9 mouse cellular contexts compared by ENCODE assay signal in genomic region chr16:94601089-94601488, GRCm38 (mm10). TPM values are rescaled to one million over a fixed set of nuclear protein-coding genes. Genes with fewer than 3 reads are reported as not detected.
A peak's percentile ranks its signal among the peaks of the same experiment; 100 is the strongest.
DNase-seq lines count a peak whose midpoint lies in the region; ATAC-seq and TF ChIP-seq lines count a peak whose summit lies in the region.
"Had no signal": no experiment of that assay in that cellular context is flagged by ENCODE, and none has a peak within 500 bp of the region (broad histone marks: within the 10 kb centered on the region; RNA-seq: fewer than 3 reads in every experiment).

No protein-coding gene starts in this region.

- peak overlapping the region; percentile 14; the same call in 1 of the 2 replicates for H3K4me2 ChIP-seq in limb, embryonic 13.5 days (replicated peaks)
- no peak overlapping the region for H3K4me2 ChIP-seq in intestine, postnatal 0 days (replicated peaks; ENCODE audit: low read depth)
- H3K4me2 ChIP-seq: embryonic facial prominence, embryonic 12.5 days had no signal

- no peaks in the 10 kb centered on the region for H3K27me3 ChIP-seq in limb, embryonic 13.5 days
- no peaks in the 10 kb centered on the region for H3K27me3 ChIP-seq in limb, embryonic 10.5 days (ENCODE audit: low read depth, poor library complexity, severe bottlenecking)
- H3K27me3 ChIP-seq in intestine, postnatal 0 days (replicated peaks; ENCODE audit: control insufficient read depth, insufficient read depth, low read length): no peaks in the 10 kb centered on the region
- H3K27me3 ChIP-seq: embryonic facial prominence, embryonic 12.5 days had no signal

- intact Hi-C loops in gastrocnemius, adult 2 months (cut with DNase I): no loop called here

- no peak for TF ChIP-seq CTCF in gastrocnemius, adult 2 months (IDR thresholded peaks at IDR 0.05)
- no peak for TF ChIP-seq CTCF in bone marrow macrophage, adult 2 months (IDR thresholded peaks at IDR 0.05; ENCODE audit: low read depth, low read length)
- TF ChIP-seq CTCF in intestine, postnatal 0 days (IDR thresholded peaks at IDR 0.05; ENCODE audit: low read depth): no peak

- no peak for DNase-seq in gastrocnemius, adult 2 months
- DNase-seq in gastrocnemius, postnatal 4 days (ENCODE audit: low spot score in 2 of 2): no peak
- DNase-seq in limb, embryonic 10.5 days (ENCODE audit: low spot score): no peak
- DNase-seq in right cerebral cortex, postnatal 36 days (ENCODE audit: low spot score in 2 of 2): no peak
- no peak for DNase-seq in adrenal gland, postnatal 10 days

- no peaks in the 10 kb centered on the region for H3K36me3 ChIP-seq in limb, embryonic 13.5 days
- no peaks in the 10 kb centered on the region for H3K36me3 ChIP-seq in limb, embryonic 10.5 days
- H3K36me3 ChIP-seq in intestine, postnatal 0 days (ENCODE audit: control insufficient read depth, insufficient read depth): no peaks in the 10 kb centered on the region
- H3K36me3 ChIP-seq: embryonic facial prominence, embryonic 12.5 days had no signal

- WGBS in limb, embryonic 13.5 days: 69% methylated on average over 5 of the region's 5 CpGs
- WGBS in limb, embryonic 10.5 days: 82% methylated on average over 5 of the region's 5 CpGs
- 74% methylated on average over 5 of the region's 5 CpGs for WGBS in intestine, postnatal 0 days

- H3K4me3 ChIP-seq in gastrocnemius, adult 2 months: no peak overlapping the region
- no peak overlapping the region for H3K4me3 ChIP-seq in limb, embryonic 13.5 days
- H3K4me3 ChIP-seq in limb, embryonic 10.5 days: no peak overlapping the region
- H3K4me3 ChIP-seq in bone marrow macrophage, adult 2 months (ENCODE audit: insufficient read depth, low read length): no peak overlapping the region
- H3K4me3 ChIP-seq in intestine, postnatal 0 days (ENCODE audit: low read depth, low read length): no peak overlapping the region
- H3K4me3 ChIP-seq: embryonic facial prominence, embryonic 12.5 days had no signal

- no peaks in the 10 kb centered on the region for H3K9me3 ChIP-seq in limb, embryonic 13.5 days
- no peaks in the 10 kb centered on the region for H3K9me3 ChIP-seq in limb, embryonic 10.5 days (replicated peaks)
- no peaks in the 10 kb centered on the region for H3K9me3 ChIP-seq in intestine, postnatal 0 days (ENCODE audit: control insufficient read depth)
- H3K9me3 ChIP-seq: embryonic facial prominence, embryonic 12.5 days had no signal

- H3K4me1 ChIP-seq in limb, embryonic 13.5 days: peaks cover 66% of the 10 kb centered on the region
- H3K4me1 ChIP-seq in limb, embryonic 10.5 days: peaks cover 48% of the 10 kb centered on the region
- peaks cover 74% of the 10 kb centered on the region for H3K4me1 ChIP-seq in bone marrow macrophage, adult 2 months (ENCODE audit: control insufficient read depth, insufficient read depth, low read length)
- peaks cover 16% of the 10 kb centered on the region for H3K4me1 ChIP-seq in intestine, postnatal 0 days (replicated peaks; ENCODE audit: control insufficient read depth, insufficient read depth, low read length)

- H3K27ac ChIP-seq in gastrocnemius, adult 2 months: peak overlapping the region; percentile 57
- H3K27ac ChIP-seq in limb, embryonic 13.5 days: 0 out of 2 replicates have a peak overlapping the region, but pooled peaks have one; percentile 52
- no peak overlapping the region for H3K27ac ChIP-seq in limb, embryonic 10.5 days
- H3K27ac ChIP-seq in bone marrow macrophage, adult 2 months (ENCODE audit: insufficient read depth, low read depth, low read length): peak overlapping the region; percentile 83
- peak overlapping the region; percentile 47 for H3K27ac ChIP-seq in intestine, postnatal 0 days (ENCODE audit: low read depth, low read length)
- H3K27ac ChIP-seq: embryonic facial prominence, embryonic 12.5 days had no signal

- H3K9ac ChIP-seq in limb, embryonic 13.5 days: no peak overlapping the region
- H3K9ac ChIP-seq in intestine, postnatal 0 days (ENCODE audit: low read depth, low read length): no peak overlapping the region
- H3K9ac ChIP-seq: embryonic facial prominence, embryonic 12.5 days had no signal

- no peak for TF ChIP-seq POLR2A in bone marrow macrophage, adult 2 months (IDR thresholded peaks at IDR 0.05; ENCODE audit: borderline replicate concordance, low read depth, low read length)

- no peak for ATAC-seq in limb, embryonic 13.5 days (ENCODE audit: low FRiP score, low read depth)
- no peak for ATAC-seq in intestine, postnatal 0 days

RNA-seq across cellular contexts. Expression of gene Dyrk1a, which starts 31.3 kb away (rescaled TPM):
- total RNA-seq in gastrocnemius, adult 2 months (2021): 10 to 100 TPM; 94.4 to 98.0 TPM
- 100 to 1,000 TPM; 114 to 123 TPM for total RNA-seq in gastrocnemius, postnatal 4 days (2021)
- polyA plus RNA-seq in limb, embryonic 13.5 days (2015; fragmentation: Nextera tagmentation; extraction: Ambion mirVana): 10.3 and 11.5 TPM in 2 replicates
- polyA plus RNA-seq in limb, embryonic 10.5 days (2016; fragmentation: Nextera tagmentation; extraction: Ambion mirVana): 8.2 and 8.9 TPM in 2 replicates
- 29.8 and 34.4 TPM in 2 replicates for polyA plus RNA-seq in bone marrow macrophage, adult 2 months (2012; ENCODE audit: insufficient read depth, insufficient read length, missing spikeins)
- 8.0 and 8.3 TPM in 2 replicates for polyA plus RNA-seq in intestine, postnatal 0 days (2015; fragmentation: Nextera tagmentation; extraction: Ambion mirVana)
- 10 to 100 TPM; 59.7 to 62.7 TPM for total RNA-seq in adrenal gland, postnatal 10 days (2021)
